Mouse (Mus musculus): ENCODE data around the gene Cfdp1. TPM values are rescaled to one million over a fixed set of nuclear protein-coding genes. Genes with fewer than 3 reads are reported as not detected.

The Cfdp1 gene
- polyA plus RNA-seq, 2 experiments = 129 to 210 TPM

DNA sequence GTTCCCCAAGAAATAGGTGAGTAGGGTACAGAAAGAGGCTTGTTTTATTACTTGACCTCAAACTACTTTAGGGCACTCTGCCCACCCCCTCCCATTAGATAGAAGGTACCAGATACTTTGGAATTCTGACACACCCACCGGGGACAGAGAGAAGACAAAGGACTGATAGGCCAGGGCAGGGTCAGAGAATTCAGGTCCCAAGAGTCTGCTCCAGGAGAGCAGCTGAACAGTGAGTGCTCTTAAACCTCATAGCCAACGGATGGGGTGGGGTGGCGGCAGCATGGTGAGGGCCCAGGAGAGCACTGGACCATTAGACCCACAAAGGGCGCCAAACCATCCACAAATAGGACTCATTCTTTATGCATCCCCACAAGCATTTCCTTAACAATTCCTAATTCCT, 88.5 kb downstream of the Cfdp1 start:
- no peak overlapping the region for H3K9ac ChIP-seq (ENCODE audit: low read depth, low read length, severe bottlenecking)
- H3K27ac ChIP-seq (replicated peaks; ENCODE audit: low read depth, low read length) = no peak overlapping the region
- H3K27me3 ChIP-seq (ENCODE audit: control insufficient read depth, insufficient read depth, low read length) = no peaks in the 10 kb centered on the region
- ATAC-seq (ENCODE audit: low FRiP score, low read depth) = no peak
- no peak for TF ChIP-seq POLR2A (IDR thresholded peaks at IDR 0.05; ENCODE audit: borderline replicate concordance, extremely low read depth, insufficient read depth, insufficient read length)
- peaks cover 28% of the 10 kb centered on the region for H3K36me3 ChIP-seq (ENCODE audit: control insufficient read depth, insufficient read depth, low read length)
- H3K4me2 ChIP-seq (replicated peaks; ENCODE audit: low read depth, low read length, severe bottlenecking) = no peak overlapping the region
- H3K4me1 ChIP-seq (ENCODE audit: control insufficient read depth, insufficient read depth, low read length) = peaks cover 7% of the 10 kb centered on the region
- no peak overlapping the region for H3K4me3 ChIP-seq (replicated peaks; ENCODE audit: low read length)
- H3K9me3 ChIP-seq (ENCODE audit: control insufficient read depth, low read length) = no peaks in the 10 kb centered on the region
- DNase-seq (ENCODE audit: low spot score) = no peak
- 82% methylated on average over 4 of the region's 4 CpGs for WGBS

DNA sequence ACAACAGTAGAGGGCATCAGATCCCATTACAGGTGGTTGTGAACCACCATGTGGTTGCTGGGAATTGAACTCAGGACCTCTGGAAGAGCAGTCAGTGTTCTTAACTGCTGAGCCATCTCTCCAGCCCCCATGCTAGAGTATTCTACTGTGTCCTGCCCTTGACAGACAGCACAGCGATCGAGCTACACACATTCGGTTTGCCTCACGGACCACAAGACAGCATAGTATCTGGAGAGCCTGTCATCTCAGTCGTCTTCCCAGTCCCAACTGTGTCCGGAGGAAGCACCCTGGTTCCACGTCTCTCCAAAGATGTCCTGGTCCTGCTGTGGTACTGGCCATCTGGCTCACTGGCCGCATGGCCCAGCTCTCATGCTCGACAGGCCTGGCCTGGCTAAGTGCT, 89.0 kb downstream of the Cfdp1 start:
- H3K9ac ChIP-seq (ENCODE audit: low read depth, low read length, severe bottlenecking) = no peak overlapping the region
- peaks cover 28% of the 10 kb centered on the region for H3K36me3 ChIP-seq (ENCODE audit: control insufficient read depth, insufficient read depth, low read length)
- no peak overlapping the region for H3K4me3 ChIP-seq (replicated peaks; ENCODE audit: low read length)
- ATAC-seq (ENCODE audit: low FRiP score, low read depth) (no peak), DNase-seq (ENCODE audit: low spot score) (no peak)
- H3K27ac ChIP-seq (replicated peaks; ENCODE audit: low read depth, low read length) = no peak overlapping the region
- TF ChIP-seq POLR2A (IDR thresholded peaks at IDR 0.05; ENCODE audit: borderline replicate concordance, extremely low read depth, insufficient read depth, insufficient read length) = no peak
- H3K27me3 ChIP-seq (ENCODE audit: control insufficient read depth, insufficient read depth, low read length) = no peaks in the 10 kb centered on the region
- H3K4me2 ChIP-seq (replicated peaks; ENCODE audit: low read depth, low read length, severe bottlenecking) = no peak overlapping the region
- 94% methylated on average over 9 of the region's 9 CpGs for WGBS
- H3K9me3 ChIP-seq (ENCODE audit: control insufficient read depth, low read length) = no peaks in the 10 kb centered on the region
- peaks cover 7% of the 10 kb centered on the region for H3K4me1 ChIP-seq (ENCODE audit: control insufficient read depth, insufficient read depth, low read length)

DNA sequence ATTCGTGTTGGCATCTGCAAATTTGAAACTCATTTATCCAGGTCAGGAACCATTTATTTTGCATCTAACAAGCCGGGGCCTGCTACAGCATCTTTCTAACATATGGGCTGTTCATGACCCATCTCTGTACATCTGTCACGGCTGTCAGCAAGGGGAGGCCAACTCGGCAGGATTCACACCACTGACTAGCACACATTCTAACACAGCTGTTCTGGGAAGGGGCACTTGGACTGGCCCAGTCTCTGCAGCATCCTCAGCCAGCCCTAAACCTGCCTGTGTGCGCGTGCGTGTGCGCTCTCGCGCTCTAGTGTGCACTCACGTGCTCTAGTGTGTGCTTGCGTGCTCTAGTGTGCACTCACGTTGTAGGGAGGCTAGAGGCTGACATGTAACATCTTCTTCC, 93.4 kb downstream of the Cfdp1 start:
- no peaks in the 10 kb centered on the region for H3K9me3 ChIP-seq (ENCODE audit: control insufficient read depth, low read length)
- H3K4me1 ChIP-seq (ENCODE audit: control insufficient read depth, insufficient read depth, low read length) = no peaks in the 10 kb centered on the region
- no peaks in the 10 kb centered on the region for H3K27me3 ChIP-seq (ENCODE audit: control insufficient read depth, insufficient read depth, low read length)
- WGBS = 78% methylated on average over 13 of the region's 13 CpGs
- H3K4me2 ChIP-seq (replicated peaks; ENCODE audit: low read depth, low read length, severe bottlenecking) = no peak overlapping the region
- no peak overlapping the region for H3K4me3 ChIP-seq (replicated peaks; ENCODE audit: low read length)
- ATAC-seq (ENCODE audit: low FRiP score, low read depth) (no peak), DNase-seq (ENCODE audit: low spot score) (no peak)
- H3K27ac ChIP-seq (replicated peaks; ENCODE audit: low read depth, low read length) = no peak overlapping the region
- no peak overlapping the region for H3K9ac ChIP-seq (ENCODE audit: low read depth, low read length, severe bottlenecking)
- TF ChIP-seq POLR2A (IDR thresholded peaks at IDR 0.05; ENCODE audit: borderline replicate concordance, extremely low read depth, insufficient read depth, insufficient read length) = no peak
- no peaks in the 10 kb centered on the region for H3K36me3 ChIP-seq (ENCODE audit: control insufficient read depth, insufficient read depth, low read length)

DNA sequence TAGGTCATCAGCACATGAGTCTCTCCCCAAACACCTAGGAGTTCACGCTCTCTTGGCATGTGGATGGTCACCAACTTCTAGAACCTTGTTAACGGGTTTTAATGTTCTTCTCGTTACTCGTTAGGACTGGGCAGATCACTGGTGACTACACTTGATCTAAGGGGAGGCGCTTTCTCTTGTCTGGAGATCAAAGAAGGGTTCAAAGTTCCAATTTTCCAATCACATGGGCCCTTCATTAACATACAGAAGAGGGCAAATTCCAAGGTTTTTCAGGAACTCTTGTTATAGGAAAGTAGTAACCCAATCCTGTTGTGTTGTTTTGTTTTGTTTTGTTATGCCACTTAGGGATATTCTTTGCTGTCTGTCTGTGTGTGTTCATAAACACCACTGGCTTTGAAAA, 95.3 kb downstream of the Cfdp1 start:
- Histone ChIP-seq H3K36me3 (ENCODE audit: control insufficient read depth, insufficient read depth, low read length) (no peaks in the 10 kb centered on the region), H3K4me2 (replicated peaks; ENCODE audit: low read depth, low read length, severe bottlenecking) (no peak overlapping the region), H3K9ac (ENCODE audit: low read depth, low read length, severe bottlenecking) (no peak overlapping the region), H3K27ac (replicated peaks; ENCODE audit: low read depth, low read length) (no peak overlapping the region), H3K9me3 (ENCODE audit: control insufficient read depth, low read length) (no peaks in the 10 kb centered on the region), H3K27me3 (ENCODE audit: control insufficient read depth, insufficient read depth, low read length) (no peaks in the 10 kb centered on the region), H3K4me1 (ENCODE audit: control insufficient read depth, insufficient read depth, low read length) (no peaks in the 10 kb centered on the region), H3K4me3 (replicated peaks; ENCODE audit: low read length) (no peak overlapping the region)
- WGBS = 84% methylated on average over 5 of the region's 5 CpGs
- DNase-seq (ENCODE audit: low spot score) (no peak), ATAC-seq (ENCODE audit: low FRiP score, low read depth) (no peak)
- no peak for TF ChIP-seq POLR2A (IDR thresholded peaks at IDR 0.05; ENCODE audit: borderline replicate concordance, extremely low read depth, insufficient read depth, insufficient read length)

DNA sequence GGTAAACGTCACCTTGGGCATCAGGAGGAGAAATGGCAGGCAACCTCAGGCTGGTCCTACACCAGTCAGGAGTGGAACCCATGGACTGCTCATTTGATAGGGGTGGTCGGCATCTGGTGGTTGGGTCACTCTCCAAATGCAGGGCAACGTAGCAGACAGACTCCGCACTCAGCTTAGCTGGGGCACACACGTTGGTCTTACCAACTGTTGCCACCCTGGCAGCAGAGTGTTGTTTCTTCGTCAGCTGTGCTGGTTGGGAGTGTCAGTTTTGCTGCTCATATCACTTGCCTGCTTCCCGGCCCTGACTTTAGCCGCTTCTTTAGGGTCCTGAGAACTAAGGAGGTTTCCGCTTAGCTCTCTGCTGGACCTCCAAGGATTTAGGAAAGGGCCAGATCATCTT, 96.5 kb downstream of the Cfdp1 start:
- Histone ChIP-seq H3K4me2 (replicated peaks; ENCODE audit: low read depth, low read length, severe bottlenecking) (no peak overlapping the region), H3K27me3 (ENCODE audit: control insufficient read depth, insufficient read depth, low read length) (no peaks in the 10 kb centered on the region), H3K9ac (ENCODE audit: low read depth, low read length, severe bottlenecking) (no peak overlapping the region), H3K4me1 (ENCODE audit: control insufficient read depth, insufficient read depth, low read length) (no peaks in the 10 kb centered on the region), H3K9me3 (ENCODE audit: control insufficient read depth, low read length) (no peaks in the 10 kb centered on the region), H3K4me3 (replicated peaks; ENCODE audit: low read length) (no peak overlapping the region), H3K36me3 (ENCODE audit: control insufficient read depth, insufficient read depth, low read length) (no peaks in the 10 kb centered on the region), H3K27ac (replicated peaks; ENCODE audit: low read depth, low read length) (no peak overlapping the region)
- WGBS = 89% methylated on average over 9 of the region's 9 CpGs
- no peak for TF ChIP-seq POLR2A (IDR thresholded peaks at IDR 0.05; ENCODE audit: borderline replicate concordance, extremely low read depth, insufficient read depth, insufficient read length)
- DNase-seq (ENCODE audit: low spot score) = no peak
- no peak for ATAC-seq (ENCODE audit: low FRiP score, low read depth)

DNA sequence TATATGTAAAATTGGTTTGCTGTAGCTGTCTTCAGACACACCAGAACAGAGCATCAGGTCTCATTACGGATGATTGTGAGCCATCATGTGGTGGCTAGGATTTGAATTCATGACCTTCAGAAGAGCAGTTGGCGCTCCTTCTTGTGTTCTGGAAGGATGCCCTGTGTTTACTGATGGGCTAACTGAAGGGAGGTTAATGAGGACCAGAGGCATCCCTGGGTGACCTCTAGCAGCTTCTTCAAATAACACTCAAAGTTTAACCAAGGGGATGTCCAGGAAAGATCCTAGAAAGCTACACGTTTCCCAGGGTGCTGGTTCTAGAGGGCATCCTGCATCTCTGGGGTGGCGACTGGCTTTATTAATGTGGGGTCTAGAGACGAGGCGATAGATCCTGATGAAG, 99.4 kb downstream of the Cfdp1 start:
- H3K9ac ChIP-seq (ENCODE audit: low read depth, low read length, severe bottlenecking) = no peak overlapping the region
- H3K27me3 ChIP-seq (ENCODE audit: control insufficient read depth, insufficient read depth, low read length) = no peaks in the 10 kb centered on the region
- no peaks in the 10 kb centered on the region for H3K9me3 ChIP-seq (ENCODE audit: control insufficient read depth, low read length)
- 86% methylated on average over 6 of the region's 6 CpGs for WGBS
- no peaks in the 10 kb centered on the region for H3K36me3 ChIP-seq (ENCODE audit: control insufficient read depth, insufficient read depth, low read length)
- ATAC-seq (ENCODE audit: low FRiP score, low read depth) (no peak), DNase-seq (ENCODE audit: low spot score) (no peak)
- no peak overlapping the region for H3K4me2 ChIP-seq (replicated peaks; ENCODE audit: low read depth, low read length, severe bottlenecking)
- H3K4me1 ChIP-seq (ENCODE audit: control insufficient read depth, insufficient read depth, low read length) = no peaks in the 10 kb centered on the region
- no peak for TF ChIP-seq POLR2A (IDR thresholded peaks at IDR 0.05; ENCODE audit: borderline replicate concordance, extremely low read depth, insufficient read depth, insufficient read length)
- no peak overlapping the region for H3K4me3 ChIP-seq (replicated peaks; ENCODE audit: low read length)
- H3K27ac ChIP-seq (replicated peaks; ENCODE audit: low read depth, low read length) = no peak overlapping the region

Data from limb, embryonic 14.5 days (tissue).